Mouse (Mus musculus) lung, postnatal 10 days (tissue): Measurements from ENCODE around the gene Mycbpap.

Experiments used
- DNase-seq: peaks from one replicate; pipeline ENCODE4 v3.0.0; 2021

Gene Mycbpap

DNA sequence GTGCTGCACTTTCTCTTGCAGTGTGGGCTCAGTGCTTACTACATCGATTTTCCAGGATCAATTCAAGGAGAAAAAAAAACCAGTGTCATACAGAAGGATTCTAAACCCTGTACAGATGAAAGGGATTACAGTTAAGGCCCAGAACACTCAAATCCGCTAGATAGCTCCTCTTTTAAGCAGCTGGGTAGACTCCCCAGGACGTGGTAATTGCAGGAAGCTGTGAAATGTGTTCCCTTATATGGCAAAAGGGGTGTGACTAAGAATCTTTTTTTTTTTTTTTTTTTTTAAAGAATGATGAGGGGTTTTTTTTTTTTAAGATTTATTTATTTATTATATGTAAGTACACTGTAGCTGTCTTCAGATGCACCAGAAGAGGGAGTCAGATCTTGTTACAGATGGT, 7.3 kb upstream of the Mycbpap start:
- no peak for DNase-seq

DNA sequence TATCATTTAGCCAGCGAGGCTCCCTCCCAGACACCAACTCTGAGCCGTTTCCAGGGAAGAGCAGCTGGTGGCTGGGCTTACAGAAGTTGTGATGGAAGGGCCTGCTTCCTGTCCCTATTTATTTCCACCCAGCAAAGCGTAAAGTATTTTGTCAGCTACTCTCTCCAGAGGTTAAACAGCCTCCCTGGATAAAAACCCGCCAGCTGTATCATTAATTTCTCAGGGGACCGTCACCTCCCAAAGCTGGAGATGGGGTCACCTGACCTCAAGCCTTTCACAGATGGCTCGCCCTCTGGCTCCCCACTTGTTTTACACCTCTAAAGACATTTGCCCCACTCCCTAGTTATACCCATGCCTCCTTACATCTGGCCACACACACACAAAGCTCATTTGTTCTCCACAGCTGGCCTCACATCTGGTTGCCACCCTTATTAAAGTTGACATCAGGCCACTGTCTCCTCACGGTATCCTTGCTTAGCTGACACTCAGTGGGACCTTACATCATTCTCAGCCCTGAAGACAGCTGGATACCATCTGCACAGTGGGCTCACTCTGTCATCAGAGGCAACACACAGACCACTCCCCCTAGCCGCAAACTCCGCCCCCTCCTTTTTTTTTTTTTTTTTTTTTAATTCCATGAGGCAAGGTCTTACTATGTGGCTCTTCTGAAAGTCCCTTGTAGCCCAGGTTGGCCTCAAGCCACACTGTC, 4.8 kb upstream of the Mycbpap start:
- DNase-seq, result peak; percentile 34

DNA sequence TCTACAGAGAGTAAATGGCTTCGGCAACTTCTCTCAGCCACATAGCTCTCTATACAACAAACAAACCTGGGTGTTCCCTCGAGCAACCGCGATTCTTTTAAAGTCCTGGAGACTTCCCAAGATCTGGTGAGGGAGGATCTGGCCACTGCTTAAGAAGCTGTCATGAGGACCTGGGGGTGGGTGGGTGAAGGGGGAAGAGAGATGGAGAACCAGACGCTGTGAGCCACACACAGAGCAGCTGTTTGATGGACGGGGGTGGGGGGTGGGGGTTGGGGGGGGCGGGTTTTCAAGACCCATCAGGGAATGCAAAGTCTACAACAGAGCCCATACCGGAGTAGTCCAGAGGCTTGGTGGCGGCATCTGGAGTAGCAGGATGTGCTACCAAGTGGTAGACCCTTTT, 8.1 kb downstream of the Mycbpap start:
- no peak for DNase-seq

DNA sequence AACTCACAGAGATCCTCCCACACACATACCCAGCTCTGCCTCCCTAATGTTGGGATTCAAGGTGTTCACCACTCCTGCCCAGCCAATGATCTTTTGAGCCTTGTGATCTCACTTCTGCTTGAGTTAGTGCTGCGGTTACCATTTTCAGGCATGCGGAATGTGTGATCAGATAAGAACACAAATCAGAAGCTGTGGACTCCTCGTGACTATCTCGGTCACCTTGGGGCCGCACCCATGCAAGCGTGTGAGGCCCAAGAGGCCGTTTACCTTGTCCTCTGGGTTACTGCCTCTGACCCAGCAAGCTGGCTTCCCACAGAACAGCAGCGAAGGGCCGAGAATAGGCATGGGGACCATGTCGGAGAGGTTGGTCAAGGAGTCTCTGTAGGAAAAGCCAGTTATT, 12.6 kb downstream of the Mycbpap start:
- DNase-seq, result no peak

GRCm38 (mm10) chr11:94501482-94501881, 20.1 kb downstream of the Mycbpap start:
- no peak for DNase-seq

GRCm38 (mm10) chr11:94500362-94500761, 21.2 kb downstream of the Mycbpap start:
- no peak for DNase-seq

DNA sequence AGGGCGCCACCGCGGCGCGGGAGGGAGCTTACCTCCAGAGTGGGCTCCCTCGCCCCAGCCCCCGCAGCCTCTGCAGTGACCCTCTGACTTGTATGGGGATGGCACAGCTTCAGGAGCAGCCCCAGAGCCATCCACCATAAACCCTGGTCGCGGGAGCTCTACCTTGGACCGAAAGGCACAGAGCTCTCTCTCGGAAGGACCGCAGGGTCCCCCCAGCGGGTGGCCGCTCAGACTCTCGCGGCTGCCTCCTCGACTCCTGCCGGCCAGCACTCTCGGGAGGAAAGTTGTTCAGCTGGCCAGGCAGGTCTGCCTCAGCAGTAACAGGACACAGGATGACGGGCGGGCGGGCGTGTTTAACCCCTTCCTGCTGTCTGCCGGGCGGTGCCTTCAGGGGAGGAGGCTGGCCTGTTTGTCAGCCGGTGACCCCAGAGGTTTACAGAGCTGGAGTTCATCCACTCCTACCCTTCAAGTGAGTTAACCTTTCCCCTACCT, 21.8 kb downstream of the Mycbpap start, which contains the start of gene Epn3:
Gene Epn3, minus strand, starts transcription at position 314 of the 492 bp plus-strand sequence.
- DNase-seq, result peak; percentile 75

DNA sequence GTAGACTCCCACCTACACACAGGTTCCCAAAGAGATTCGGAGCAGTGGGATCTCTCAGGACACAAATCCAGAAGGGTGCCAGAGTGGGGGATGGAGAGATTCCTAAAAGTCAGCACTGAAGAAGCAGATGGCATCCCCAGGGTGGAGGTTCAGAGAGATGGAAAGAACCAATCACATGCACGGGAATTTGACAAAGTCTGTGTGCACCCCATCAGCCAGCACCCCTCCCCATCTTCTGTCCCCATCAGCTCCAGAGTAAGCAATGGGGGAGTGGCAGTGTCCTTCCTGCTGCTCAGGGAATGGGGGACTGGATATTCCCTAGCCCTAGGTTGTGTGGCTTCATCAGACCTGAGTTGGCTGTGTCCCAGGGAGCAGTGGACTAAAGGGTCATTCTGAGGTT, 22.5 kb downstream of the Mycbpap start:
- no peak for DNase-seq

DNA sequence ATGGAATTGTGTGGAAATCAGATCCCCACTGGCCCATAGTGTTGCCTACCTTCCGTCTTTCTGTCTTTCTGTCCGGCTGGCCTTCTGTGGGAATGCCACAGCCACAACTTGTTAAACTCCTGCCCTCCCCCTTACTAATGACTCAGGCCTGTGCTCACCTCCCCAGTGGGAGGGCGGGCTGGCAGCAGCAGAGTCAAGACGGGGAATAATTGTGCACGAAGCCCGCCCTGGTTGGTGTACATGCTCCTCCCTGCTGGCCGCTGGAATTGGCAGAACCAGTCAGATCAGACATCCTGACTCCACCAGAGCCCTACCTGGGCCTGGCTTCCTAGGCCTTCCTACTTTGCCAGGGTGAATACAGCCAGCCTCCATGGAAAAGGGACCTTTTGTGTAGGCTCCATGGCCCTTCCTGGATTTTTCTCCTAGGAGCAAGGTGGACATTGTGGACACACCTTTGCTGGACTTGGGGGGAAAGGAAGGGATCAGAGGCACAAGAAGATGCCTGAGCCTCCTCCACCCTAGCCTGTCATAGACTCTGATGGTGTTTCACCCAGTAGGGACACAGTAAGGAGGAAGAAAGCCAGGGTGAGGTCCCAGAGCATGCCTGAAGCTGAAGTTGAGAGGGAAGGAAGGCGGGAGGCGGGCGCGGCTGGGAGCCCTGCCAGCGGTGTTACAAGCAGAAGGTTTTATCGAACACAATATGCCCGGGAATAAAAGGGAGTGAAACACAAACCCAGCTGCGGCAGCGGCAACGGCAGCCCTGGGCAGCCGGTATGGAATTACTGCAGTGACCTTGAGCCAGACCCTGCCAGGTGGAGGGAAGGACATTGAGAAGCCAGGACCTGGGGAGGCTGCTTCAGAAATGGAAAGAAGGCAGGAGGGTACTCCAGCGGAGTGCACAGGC, 23.2 kb downstream of the Mycbpap start:
- peak; percentile 69 for DNase-seq

DNA sequence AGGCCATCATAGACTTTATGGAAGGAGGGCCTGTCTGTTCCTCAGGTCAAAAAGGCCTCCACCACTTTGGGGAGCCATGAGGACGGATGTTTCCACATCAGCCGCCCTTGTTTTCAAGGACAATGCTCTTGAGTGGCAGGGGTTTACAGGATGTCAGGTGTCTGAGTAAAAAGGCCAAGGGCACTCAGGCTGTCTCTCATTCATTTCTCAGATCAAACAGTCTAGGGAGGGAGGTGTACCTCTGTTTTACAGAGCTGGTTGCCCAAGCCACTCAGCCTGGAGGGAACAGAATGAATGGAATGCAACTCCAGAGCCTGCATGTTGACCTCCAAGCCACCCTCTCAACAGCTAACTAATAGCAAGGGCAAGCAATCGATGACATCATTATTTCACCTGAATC, 26.1 kb downstream of the Mycbpap start:
- DNase-seq, result peak; percentile 55

GRCm38 (mm10) chr11:94491749-94492099, 29.8 kb downstream of the Mycbpap start:
- no peak for DNase-seq

GRCm38 (mm10) chr11:94491035-94491748, 30.4 kb downstream of the Mycbpap start:
- DNase-seq, result peak; percentile 62

- DNase-seq, result no peak
Measured at GRCm38 (mm10) chr11:94489745-94490144, 31.8 kb downstream of the Mycbpap start.

DNA sequence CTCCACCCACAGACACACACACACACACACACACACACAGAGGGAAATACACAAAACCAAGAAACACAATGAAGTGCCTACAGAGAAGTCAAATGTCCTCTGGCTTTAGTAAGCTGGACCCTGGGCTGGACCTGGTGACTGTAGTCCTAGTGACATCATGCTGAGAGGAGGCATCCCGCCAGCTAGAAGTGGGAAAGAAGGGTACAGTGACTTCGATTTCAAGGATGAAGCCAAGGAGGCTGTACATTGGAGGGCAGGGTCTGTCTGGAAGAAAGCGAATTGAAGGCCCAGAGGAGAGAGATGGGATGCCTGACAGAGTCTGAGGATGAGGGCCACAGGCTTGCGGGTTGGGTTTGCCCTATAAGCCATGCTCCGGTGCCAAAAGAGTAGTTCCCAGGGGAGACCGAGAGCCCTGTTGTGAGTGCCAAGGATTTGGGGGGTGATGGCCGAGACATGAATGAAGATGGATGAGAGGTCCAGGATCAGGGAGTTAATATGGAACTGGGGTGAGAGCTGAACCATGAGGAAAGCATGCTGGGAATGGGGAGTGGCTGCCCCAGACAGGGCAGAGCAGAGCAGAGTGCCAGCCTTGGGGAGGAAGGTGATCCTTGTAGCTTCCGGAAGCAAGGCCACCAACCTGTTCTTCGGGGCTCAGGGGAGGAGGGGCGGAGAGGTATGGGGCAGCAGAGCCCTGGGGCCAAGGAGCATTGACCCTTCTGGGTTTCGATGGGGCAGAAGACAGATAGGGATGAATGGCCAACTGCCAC, 32.6 kb downstream of the Mycbpap start:
- DNase-seq, result no peak

DNA sequence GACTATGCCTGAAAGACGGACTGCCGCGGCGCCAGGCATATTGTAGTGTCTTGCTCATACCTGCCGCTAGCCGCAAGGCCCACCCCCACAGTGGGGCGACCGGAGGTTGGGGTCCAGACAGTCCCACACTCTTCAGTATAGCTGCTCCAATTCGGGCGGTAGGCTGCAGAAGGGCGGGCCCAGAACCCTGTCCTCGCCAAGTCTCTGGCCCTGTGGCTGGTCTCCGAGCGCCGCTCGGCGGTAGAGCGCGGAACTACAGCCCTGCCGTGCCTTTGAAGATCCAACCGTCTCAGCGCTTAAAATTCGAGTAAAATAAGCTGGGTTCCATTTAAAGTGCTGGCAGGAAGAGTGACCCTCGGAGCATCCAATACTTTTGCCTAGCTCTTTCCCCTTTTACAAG, 35.5 kb downstream of the Mycbpap start, which contains the start of gene Spata20:
Gene Spata20, minus strand, starts transcription at position 179 of the 400 bp plus-strand sequence.
- DNase-seq, result peak; percentile 90

- no peak for DNase-seq
Measured at GRCm38 (mm10) chr11:94485223-94485622, 36.3 kb downstream of the Mycbpap start.

- DNase-seq, result no peak
Measured at GRCm38 (mm10) chr11:94484636-94485035, 36.9 kb downstream of the Mycbpap start.

GRCm38 (mm10) chr11:94483921-94484320, 37.6 kb downstream of the Mycbpap start:
- no peak for DNase-seq

- DNase-seq, result no peak
Measured at GRCm38 (mm10) chr11:94483436-94483835, 38.1 kb downstream of the Mycbpap start.

GRCm38 (mm10) chr11:94482738-94483137, 38.8 kb downstream of the Mycbpap start:
- DNase-seq, result no peak

- no peak for DNase-seq
Measured at GRCm38 (mm10) chr11:94481963-94482362, 39.6 kb downstream of the Mycbpap start.

DNA sequence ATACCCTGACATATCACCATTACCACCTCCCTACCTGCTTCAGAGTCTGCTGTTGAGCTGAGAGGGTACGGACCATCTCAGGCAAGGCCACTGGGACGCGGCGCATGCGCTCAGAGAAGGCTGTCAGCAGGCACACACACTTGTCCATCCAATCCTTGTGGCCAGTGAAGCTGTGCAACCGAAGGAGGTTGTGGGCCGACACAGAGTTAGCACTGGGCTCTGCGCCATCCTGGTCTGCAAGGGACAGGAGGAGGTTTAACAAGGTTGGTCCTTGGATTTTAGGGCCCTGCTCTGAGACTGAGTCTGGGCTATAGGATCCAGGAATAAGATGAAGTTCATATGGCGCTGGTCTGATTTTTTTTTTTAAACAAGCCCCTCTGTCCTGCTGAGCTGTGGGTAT, 41.2 kb downstream of the Mycbpap start:
- DNase-seq, result no peak
